Mouse (Mus musculus) stomach, embryonic 15.5 days (tissue): Measurements from ENCODE around the gene Ly6g6c. TPM values are rescaled to one million over a fixed set of nuclear protein-coding genes. Genes with fewer than 3 reads are reported as not detected.
"Not testable (repeated sequence)": the region's sequence is repeated elsewhere in the genome, so short reads cannot be mapped to it uniquely, and the experiment has no call there.

Source experiments
- ATAC-seq: fragments of 200-750 bp; cut with Nextera tagmentation; 2 replicates; pipeline ENCODE4 v1.8.0; 2017; ENCODE audit warnings: low read depth, moderate number of reproducible peaks, moderate TSS enrichment; ENCODE audit not compliant: insufficient read depth, low FRiP score
- H3K27ac ChIP-seq: fragments of 300-500 bp; sonication (generic); 2 replicates; pipeline ENCODE4 v1.5.1; 2015; ENCODE audit warnings: mild to moderate bottlenecking, inconsistent platforms
- H3K27me3 ChIP-seq: fragments of 300-500 bp; sonication (generic); replicated peaks from 2 replicates; pipeline ENCODE4 v1.6.1; 2015; ENCODE audit warnings: inconsistent platforms
- H3K36me3 ChIP-seq: fragments of 300-500 bp; sonication (generic); 2 replicates; pipeline ENCODE4 v1.6.1; 2015; ENCODE audit warnings: inconsistent platforms
- H3K4me1 ChIP-seq: fragments of 300-500 bp; sonication (generic); 2 replicates; pipeline ENCODE4 v1.6.1; 2015; ENCODE audit warnings: inconsistent platforms
- H3K4me2 ChIP-seq: fragments of 300-500 bp; sonication (generic); 2 replicates; pipeline ENCODE4 v1.6.1; 2015; ENCODE audit warnings: mild to moderate bottlenecking, inconsistent platforms
- H3K4me3 ChIP-seq: fragments of 300-500 bp; sonication (generic); replicated peaks from 2 replicates; pipeline ENCODE4 v1.5.1; 2015; ENCODE audit warnings: inconsistent platforms
- H3K9ac ChIP-seq: fragments of 300-500 bp; sonication (generic); 2 replicates; pipeline ENCODE4 v1.6.1; 2015; ENCODE audit warnings: inconsistent platforms
- H3K9me3 ChIP-seq: fragments of 300-500 bp; sonication (generic); 2 replicates; pipeline ENCODE4 v1.6.1; 2016; ENCODE audit warnings: inconsistent platforms
- WGBS: fragments of 180-500 bp; shearing (Covaris S2); methylation state at CpG from one replicate; pipeline ENCODE4 v1.1.7; 2015; 5-methylcytosine and 5-hydroxymethylcytosine counted together
- polyA plus RNA-seq: library from polyadenylated mRNA; unstranded; fragments of >200 nt; fragmentation: Nextera tagmentation; extraction: Ambion mirVana; gene quantifications from 2 replicates; pipeline ENCODE4 v1.2.1, GENCODE M21; 2015

Gene Ly6g6c
- polyA plus RNA-seq, 1 experiment from 2014 or later = 17.2 TPM

GRCm38 (mm10) chr17:35033703-35034102 is 31.5 kb upstream of the Ly6g6c start:
- not testable (repeated sequence) for H3K9ac ChIP-seq, H3K9me3 ChIP-seq, H3K4me2 ChIP-seq, ATAC-seq, H3K27ac ChIP-seq, H3K4me3 ChIP-seq, H3K4me1 ChIP-seq, H3K27me3 ChIP-seq, H3K36me3 ChIP-seq
- 67% methylated on average over 1 of the region's 1 CpGs for WGBS

DNA sequence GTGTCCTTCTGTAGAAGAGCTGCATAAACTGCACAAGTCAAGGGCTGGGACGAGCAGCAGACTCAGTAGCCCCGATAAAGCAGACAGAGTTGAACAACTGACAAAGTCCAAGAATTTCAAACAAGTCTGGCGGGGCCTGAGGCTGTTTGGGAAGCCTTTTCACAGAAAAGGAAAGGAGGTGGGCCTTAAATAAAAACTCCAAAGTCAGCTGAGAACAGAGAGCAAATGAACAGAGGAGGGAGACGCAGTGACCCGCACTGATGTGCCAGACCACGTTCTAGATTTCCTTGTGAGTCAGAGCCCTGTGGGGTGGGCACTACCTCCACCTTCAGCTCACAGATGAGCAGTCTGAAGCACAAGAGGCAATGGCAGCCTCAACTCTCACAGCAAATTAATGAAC is 30.3 kb upstream of the Ly6g6c start:
- H3K9ac ChIP-seq = no peak overlapping the region
- no peaks in the 10 kb centered on the region for H3K36me3 ChIP-seq
- peaks cover 4% of the 10 kb centered on the region for H3K4me1 ChIP-seq
- 60% methylated on average over 6 of the region's 6 CpGs for WGBS
- H3K4me3 ChIP-seq = no peak overlapping the region
- no peaks in the 10 kb centered on the region for H3K9me3 ChIP-seq
- no peak for ATAC-seq
- no peaks in the 10 kb centered on the region for H3K27me3 ChIP-seq
- H3K4me2 ChIP-seq = no peak overlapping the region
- H3K27ac ChIP-seq = 0 out of 2 replicates have a peak overlapping the region, but pooled peaks have one; percentile 9

GRCm38 (mm10) chr17:35039121-35039873 is 25.9 kb upstream of the Ly6g6c start:
- H3K4me2 ChIP-seq = no peak overlapping the region
- no peaks in the 10 kb centered on the region for H3K9me3 ChIP-seq
- H3K27ac ChIP-seq = no peak overlapping the region
- H3K27me3 ChIP-seq = no peaks in the 10 kb centered on the region
- no peak for ATAC-seq
- 80% methylated on average over 11 of the region's 11 CpGs for WGBS
- peaks cover 7% of the 10 kb centered on the region; the same call in 1 of the 2 replicates for H3K4me1 ChIP-seq
- H3K4me3 ChIP-seq = no peak overlapping the region
- no peaks in the 10 kb centered on the region for H3K36me3 ChIP-seq
- no peak overlapping the region for H3K9ac ChIP-seq

DNA sequence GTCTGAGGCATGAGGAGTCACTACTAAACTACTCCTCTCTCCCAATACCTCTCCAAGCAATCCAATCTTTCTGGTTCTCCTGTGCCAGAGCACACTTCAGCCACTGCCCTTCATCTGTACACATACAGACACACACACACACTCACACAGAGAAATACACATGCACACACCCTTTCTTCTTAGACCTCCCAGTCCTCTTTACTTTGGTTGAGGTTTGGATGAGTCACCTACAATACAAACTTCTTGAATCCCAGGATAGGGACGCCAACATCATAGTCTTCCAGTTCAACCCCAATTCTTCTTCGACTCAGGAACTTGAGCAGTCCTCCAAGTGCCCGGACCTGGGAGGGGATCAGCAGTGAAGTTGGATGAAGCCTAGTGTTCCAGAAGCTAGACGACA is 21.4 kb upstream of the Ly6g6c start:
- H3K36me3 ChIP-seq = no peaks in the 10 kb centered on the region
- H3K4me1 ChIP-seq = peaks cover 33% of the 10 kb centered on the region
- no peaks in the 10 kb centered on the region for H3K9me3 ChIP-seq
- 68% methylated on average over 4 of the region's 4 CpGs for WGBS
- no peak overlapping the region for H3K9ac ChIP-seq
- H3K4me3 ChIP-seq = no peak overlapping the region
- H3K27ac ChIP-seq = peak overlapping the region; percentile 98
- H3K27me3 ChIP-seq = no peaks in the 10 kb centered on the region
- ATAC-seq = no peak
- no peak overlapping the region for H3K4me2 ChIP-seq

DNA sequence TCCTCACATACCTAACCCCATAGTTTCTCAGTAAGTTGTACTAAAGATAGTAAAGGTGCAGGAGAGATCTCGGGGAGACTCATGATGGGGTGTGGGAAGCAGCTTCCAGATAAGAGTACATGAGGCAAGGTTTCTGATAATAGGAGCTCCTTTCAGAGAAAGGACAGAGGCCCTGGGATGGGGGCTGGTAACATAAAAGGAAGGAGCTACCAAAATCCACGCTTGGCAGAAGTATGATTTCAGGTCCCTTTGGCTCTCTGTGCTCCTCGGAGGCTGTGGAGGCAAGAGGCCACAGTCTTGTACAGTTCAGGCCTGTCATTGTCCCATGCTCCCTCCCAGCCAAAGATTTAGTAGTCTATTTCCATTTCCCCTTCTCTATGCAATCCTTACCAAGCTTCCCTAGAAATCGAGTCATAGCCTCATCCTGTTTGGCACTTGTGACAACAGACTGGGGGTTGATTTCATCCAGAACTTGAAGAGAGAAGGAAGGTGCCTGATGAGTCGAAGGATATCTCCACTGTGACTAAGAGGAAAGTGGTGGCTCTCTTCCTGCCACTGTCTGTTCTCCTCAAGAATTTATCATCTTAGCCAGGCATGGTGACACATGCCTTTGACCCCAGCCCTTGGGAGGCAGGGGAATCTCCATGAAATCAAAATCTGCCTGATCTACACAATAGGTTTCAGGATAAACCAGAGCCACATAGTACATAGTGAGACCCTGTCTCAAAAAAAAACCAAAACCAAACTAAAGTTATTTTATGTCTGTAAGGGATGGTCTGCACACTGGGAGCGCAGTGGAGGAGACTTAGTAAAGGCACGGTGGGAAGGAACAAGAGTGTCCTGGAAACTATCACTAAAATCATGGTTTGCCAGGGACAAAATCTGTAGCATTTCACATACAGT is 20.0 kb upstream of the Ly6g6c start:
- peak overlapping the region; percentile 62 for H3K4me3 ChIP-seq
- no peak for ATAC-seq
- no peaks in the 10 kb centered on the region for H3K36me3 ChIP-seq
- no peaks in the 10 kb centered on the region for H3K9me3 ChIP-seq
- peaks cover 36% of the 10 kb centered on the region for H3K4me1 ChIP-seq
- H3K4me2 ChIP-seq = peak overlapping the region; percentile 98
- 67% methylated on average over 7 of the region's 7 CpGs for WGBS
- no peak overlapping the region for H3K9ac ChIP-seq
- no peaks in the 10 kb centered on the region for H3K27me3 ChIP-seq
- peak overlapping the region; percentile 98 for H3K27ac ChIP-seq

DNA sequence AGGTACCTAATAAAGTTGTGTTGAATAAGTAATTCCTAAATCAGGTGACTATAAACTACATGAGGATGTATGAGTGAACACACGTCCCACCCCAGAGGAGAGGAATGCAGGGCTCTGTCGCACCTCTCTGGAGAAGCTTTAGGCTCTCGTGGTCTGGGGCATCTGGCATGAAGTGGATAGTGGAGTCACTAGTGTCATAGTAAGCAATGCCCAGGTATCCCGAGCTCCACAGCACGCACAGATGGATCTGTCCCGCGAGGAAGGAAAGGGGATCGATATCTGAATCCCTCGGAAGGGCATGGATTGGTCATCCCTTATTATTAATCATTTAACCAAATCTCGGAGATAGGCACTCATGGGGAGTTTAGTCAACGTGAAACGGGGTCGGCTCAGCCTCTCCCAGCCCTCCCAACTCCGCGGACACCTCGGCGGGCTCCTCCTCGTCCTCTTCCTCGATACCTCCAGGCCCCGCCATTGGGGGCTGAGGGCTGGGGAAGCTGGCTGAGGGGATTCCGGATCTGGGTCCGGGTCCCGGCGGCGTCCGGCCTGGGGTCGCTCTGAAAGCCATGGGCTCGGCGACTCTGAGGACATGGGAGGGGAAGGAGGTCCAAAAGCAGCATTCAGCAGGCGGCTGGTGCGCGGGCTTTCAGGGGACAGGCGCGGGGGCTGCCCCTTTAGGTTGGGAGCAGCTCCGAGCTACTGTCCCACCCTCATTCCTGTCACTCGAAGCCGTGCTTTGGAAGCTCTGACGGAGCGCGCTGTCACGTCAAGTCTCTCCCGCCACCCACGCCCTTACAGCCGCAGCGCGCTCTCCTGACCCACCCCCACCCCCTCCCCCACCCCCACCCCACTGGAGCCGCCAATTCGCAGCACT is 19.1 kb upstream of the Ly6g6c start:
- H3K4me2 ChIP-seq = peak overlapping the region; percentile 98
- H3K27ac ChIP-seq = peak overlapping the region; percentile 98
- 3% methylated on average over 45 of the region's 48 CpGs for WGBS
- no peaks in the 10 kb centered on the region for H3K9me3 ChIP-seq
- H3K4me1 ChIP-seq = peaks cover 36% of the 10 kb centered on the region
- no peak for ATAC-seq
- H3K4me3 ChIP-seq = peak overlapping the region; percentile 62
- H3K36me3 ChIP-seq = no peaks in the 10 kb centered on the region
- no peaks in the 10 kb centered on the region for H3K27me3 ChIP-seq
- peak overlapping the region; percentile 92 for H3K9ac ChIP-seq

GRCm38 (mm10) chr17:35046681-35047455 is 18.3 kb upstream of the Ly6g6c start, which contains the start of gene Msh5:
Gene Msh5, minus strand, starts transcription at chr17:35046745.
- peak within 1 kb of the TSS; percentile 98 for H3K27ac ChIP-seq
- H3K9me3 ChIP-seq = no peaks in the 10 kb centered on the region
- peak within 1 kb of the TSS; percentile 98 for H3K4me2 ChIP-seq
- peaks cover 37% of the 10 kb centered on the region for H3K4me1 ChIP-seq
- peak within 1 kb of the TSS; percentile 92 for H3K9ac ChIP-seq
- peak within 1 kb of the TSS; percentile 62 for H3K4me3 ChIP-seq
- 1% methylated on average over 33 of the region's 33 CpGs for WGBS
- ATAC-seq = peak; percentile 96
- no peaks in the 10 kb centered on the region for H3K27me3 ChIP-seq
- H3K36me3 ChIP-seq = no peaks in the 10 kb centered on the region

- H3K4me3 ChIP-seq = no peak overlapping the region; the same call in 1 of the 2 replicates
These were observed 17.5 kb upstream of the Ly6g6c start for GRCm38 (mm10) chr17:35047688-35048087.

GRCm38 (mm10) chr17:35048149-35048931 is 16.8 kb upstream of the Ly6g6c start:
- H3K4me2 ChIP-seq = peak overlapping the region; percentile 98
- no peaks in the 10 kb centered on the region for H3K27me3 ChIP-seq
- H3K27ac ChIP-seq = peak overlapping the region; percentile 98
- ATAC-seq = no peak
- 23% methylated on average over 11 of the region's 11 CpGs for WGBS
- H3K36me3 ChIP-seq = peaks cover 5% of the 10 kb centered on the region; the same call in 1 of the 2 replicates
- H3K9me3 ChIP-seq = no peaks in the 10 kb centered on the region
- H3K4me3 ChIP-seq = no peak overlapping the region; the same call in 1 of the 2 replicates
- no peak overlapping the region for H3K9ac ChIP-seq
- H3K4me1 ChIP-seq = peaks cover 45% of the 10 kb centered on the region

More at GRCm38 (mm10) chr17:35047688-35048087, 17.5 kb upstream of the Ly6g6c start:
- Histone ChIP-seq H3K4me1 (peaks cover 44% of the 10 kb centered on the region), H3K9ac (no peak overlapping the region), H3K27me3 (no peaks in the 10 kb centered on the region), H3K36me3 (peaks cover 1% of the 10 kb centered on the region; the same call in 1 of the 2 replicates), H3K27ac (peak overlapping the region; percentile 98), H3K9me3 (no peaks in the 10 kb centered on the region), H3K4me2 (peak overlapping the region; percentile 98)
- 31% methylated on average over 1 of the region's 1 CpGs for WGBS
- ATAC-seq = no peak

DNA sequence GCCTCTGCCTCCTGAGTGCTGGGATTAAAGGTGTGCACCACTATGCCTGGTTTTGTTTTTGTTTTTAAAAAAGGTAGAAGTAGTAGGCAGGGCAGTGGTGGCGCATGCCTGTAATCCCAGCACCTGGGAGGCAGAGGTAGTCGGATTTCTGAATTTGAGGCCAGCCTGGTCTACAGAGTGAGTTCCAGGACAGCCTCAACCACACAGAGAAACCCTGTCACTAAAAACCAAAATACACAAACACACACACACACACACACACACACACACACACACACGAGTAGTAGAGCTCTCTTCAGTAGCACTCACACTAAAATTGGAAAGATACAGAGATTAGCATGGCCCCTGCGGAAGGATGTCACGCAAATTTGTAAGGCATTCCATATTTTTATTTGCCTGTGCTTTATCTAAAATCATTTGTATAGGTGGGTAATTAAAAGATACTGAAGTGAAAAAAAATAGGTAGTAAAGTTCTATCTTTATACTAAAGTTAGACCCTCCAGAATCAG is 16.2 kb upstream of the Ly6g6c start:
- Histone ChIP-seq H3K27ac (peak overlapping the region; percentile 98), H3K27me3 (no peaks in the 10 kb centered on the region), H3K9me3 (no peaks in the 10 kb centered on the region), H3K36me3 (peaks cover 9% of the 10 kb centered on the region), H3K4me3 (peak overlapping the region; percentile 65; the same call in 1 of the 2 replicates), H3K4me1 (peaks cover 47% of the 10 kb centered on the region), H3K9ac (no peak overlapping the region), H3K4me2 (peak overlapping the region; percentile 80)
- no peak for ATAC-seq
- WGBS = 68% methylated on average over 5 of the region's 5 CpGs
